Mouse (Mus musculus): ENCODE measurements around the gene Prkn. TPM values are rescaled to one million over a fixed set of nuclear protein-coding genes. Genes with fewer than 3 reads are reported as not detected.

The Prkn gene
- polyA plus RNA-seq, 1 experiment from 2014 or later = 0.96 TPM

GRCm38 (mm10) chr17:11741161-11741560, 901.0 kb downstream of the Prkn start:
- TF ChIP-seq CTCF (IDR thresholded peaks at IDR 0.05; ENCODE audit: low read depth) = no peak
- WGBS = 85% methylated on average over 5 of the region's 5 CpGs
- Histone ChIP-seq H3K4me3 (ENCODE audit: low read depth, low read length) (no peak overlapping the region), H3K27ac (ENCODE audit: low read depth, low read length) (no peak overlapping the region), H3K36me3 (ENCODE audit: control insufficient read depth, insufficient read depth) (no peaks in the 10 kb centered on the region), H3K4me2 (replicated peaks; ENCODE audit: low read depth) (no peak overlapping the region), H3K4me1 (replicated peaks; ENCODE audit: control insufficient read depth, insufficient read depth, low read length) (no peaks in the 10 kb centered on the region), H3K27me3 (replicated peaks; ENCODE audit: control insufficient read depth, insufficient read depth, low read length) (no peaks in the 10 kb centered on the region), H3K9me3 (ENCODE audit: control insufficient read depth) (no peaks in the 10 kb centered on the region), H3K9ac (ENCODE audit: low read depth, low read length) (no peak overlapping the region)
- ATAC-seq = no peak

- H3K27me3 ChIP-seq (replicated peaks; ENCODE audit: control insufficient read depth, insufficient read depth, low read length) = no peaks in the 10 kb centered on the region
- no peak overlapping the region for H3K27ac ChIP-seq (ENCODE audit: low read depth, low read length)
- 76% methylated on average over 2 of the region's 2 CpGs for WGBS
- no peak overlapping the region for H3K4me2 ChIP-seq (replicated peaks; ENCODE audit: low read depth)
- no peaks in the 10 kb centered on the region for H3K36me3 ChIP-seq (ENCODE audit: control insufficient read depth, insufficient read depth)
- no peaks in the 10 kb centered on the region for H3K4me1 ChIP-seq (replicated peaks; ENCODE audit: control insufficient read depth, insufficient read depth, low read length)
- H3K9ac ChIP-seq (ENCODE audit: low read depth, low read length) = no peak overlapping the region
- TF ChIP-seq CTCF (IDR thresholded peaks at IDR 0.05; ENCODE audit: low read depth) = no peak
- no peak overlapping the region for H3K4me3 ChIP-seq (ENCODE audit: low read depth, low read length)
- no peaks in the 10 kb centered on the region for H3K9me3 ChIP-seq (ENCODE audit: control insufficient read depth)
- ATAC-seq = no peak
These were observed 911.1 kb downstream of the Prkn start for GRCm38 (mm10) chr17:11751251-11751650.

GRCm38 (mm10) chr17:11752686-11753085, 912.5 kb downstream of the Prkn start:
- H3K36me3 ChIP-seq (ENCODE audit: control insufficient read depth, insufficient read depth) = no peaks in the 10 kb centered on the region
- no peak overlapping the region for H3K4me2 ChIP-seq (replicated peaks; ENCODE audit: low read depth)
- 40% methylated on average over 2 of the region's 2 CpGs for WGBS
- no peaks in the 10 kb centered on the region for H3K4me1 ChIP-seq (replicated peaks; ENCODE audit: control insufficient read depth, insufficient read depth, low read length)
- no peaks in the 10 kb centered on the region for H3K27me3 ChIP-seq (replicated peaks; ENCODE audit: control insufficient read depth, insufficient read depth, low read length)
- no peaks in the 10 kb centered on the region for H3K9me3 ChIP-seq (ENCODE audit: control insufficient read depth)
- H3K27ac ChIP-seq (ENCODE audit: low read depth, low read length) = no peak overlapping the region
- no peak overlapping the region for H3K9ac ChIP-seq (ENCODE audit: low read depth, low read length)
- H3K4me3 ChIP-seq (ENCODE audit: low read depth, low read length) = no peak overlapping the region
- TF ChIP-seq CTCF (IDR thresholded peaks at IDR 0.05; ENCODE audit: low read depth) = no peak
- ATAC-seq = no peak

GRCm38 (mm10) chr17:11765117-11765516, 924.9 kb downstream of the Prkn start:
- no peak for TF ChIP-seq CTCF (IDR thresholded peaks at IDR 0.05; ENCODE audit: low read depth)
- Histone ChIP-seq H3K4me3 (ENCODE audit: low read depth, low read length) (no peak overlapping the region), H3K4me1 (replicated peaks; ENCODE audit: control insufficient read depth, insufficient read depth, low read length) (no peaks in the 10 kb centered on the region), H3K36me3 (ENCODE audit: control insufficient read depth, insufficient read depth) (no peaks in the 10 kb centered on the region), H3K27ac (ENCODE audit: low read depth, low read length) (no peak overlapping the region), H3K9ac (ENCODE audit: low read depth, low read length) (no peak overlapping the region), H3K9me3 (ENCODE audit: control insufficient read depth) (no peaks in the 10 kb centered on the region), H3K4me2 (replicated peaks; ENCODE audit: low read depth) (no peak overlapping the region), H3K27me3 (replicated peaks; ENCODE audit: control insufficient read depth, insufficient read depth, low read length) (no peaks in the 10 kb centered on the region)
- 89% methylated on average over 3 of the region's 3 CpGs for WGBS
- ATAC-seq = no peak

- H3K4me3 ChIP-seq (ENCODE audit: low read depth, low read length) = no peak overlapping the region
- no peak overlapping the region for H3K27ac ChIP-seq (ENCODE audit: low read depth, low read length)
- H3K9me3 ChIP-seq (ENCODE audit: control insufficient read depth) = no peaks in the 10 kb centered on the region
- WGBS = 53% methylated on average over 2 of the region's 2 CpGs
- ATAC-seq = no peak
- H3K9ac ChIP-seq (ENCODE audit: low read depth, low read length) = no peak overlapping the region
- no peaks in the 10 kb centered on the region for H3K36me3 ChIP-seq (ENCODE audit: control insufficient read depth, insufficient read depth)
- no peak overlapping the region for H3K4me2 ChIP-seq (replicated peaks; ENCODE audit: low read depth)
- no peaks in the 10 kb centered on the region for H3K4me1 ChIP-seq (replicated peaks; ENCODE audit: control insufficient read depth, insufficient read depth, low read length)
- TF ChIP-seq CTCF (IDR thresholded peaks at IDR 0.05; ENCODE audit: low read depth) = no peak
- H3K27me3 ChIP-seq (replicated peaks; ENCODE audit: control insufficient read depth, insufficient read depth, low read length) = no peaks in the 10 kb centered on the region
These were observed 925.4 kb downstream of the Prkn start for GRCm38 (mm10) chr17:11765581-11765980.

- no peaks in the 10 kb centered on the region for H3K27me3 ChIP-seq (replicated peaks; ENCODE audit: control insufficient read depth, insufficient read depth, low read length)
- no peak overlapping the region for H3K9ac ChIP-seq (ENCODE audit: low read depth, low read length)
- no peak overlapping the region for H3K4me2 ChIP-seq (replicated peaks; ENCODE audit: low read depth)
- no peaks in the 10 kb centered on the region for H3K4me1 ChIP-seq (replicated peaks; ENCODE audit: control insufficient read depth, insufficient read depth, low read length)
- no peak for ATAC-seq
- no peak overlapping the region for H3K4me3 ChIP-seq (ENCODE audit: low read depth, low read length)
- H3K36me3 ChIP-seq (ENCODE audit: control insufficient read depth, insufficient read depth) = no peaks in the 10 kb centered on the region
- no peak overlapping the region for H3K27ac ChIP-seq (ENCODE audit: low read depth, low read length)
- no peaks in the 10 kb centered on the region for H3K9me3 ChIP-seq (ENCODE audit: control insufficient read depth)
- no peak for TF ChIP-seq CTCF (IDR thresholded peaks at IDR 0.05; ENCODE audit: low read depth)
- 59% methylated on average over 4 of the region's 4 CpGs for WGBS
These were observed 927.1 kb downstream of the Prkn start for GRCm38 (mm10) chr17:11767301-11767700.

- ATAC-seq = no peak
- H3K4me1 ChIP-seq (replicated peaks; ENCODE audit: control insufficient read depth, insufficient read depth, low read length) = no peaks in the 10 kb centered on the region
- 78% methylated on average over 4 of the region's 4 CpGs for WGBS
These were observed 928.2 kb downstream of the Prkn start for GRCm38 (mm10) chr17:11768345-11768744.

More at GRCm38 (mm10) chr17:11768345-11768744, 928.2 kb downstream of the Prkn start:
- no peaks in the 10 kb centered on the region for H3K36me3 ChIP-seq (ENCODE audit: control insufficient read depth, insufficient read depth)
- no peak overlapping the region for H3K9ac ChIP-seq (ENCODE audit: low read depth, low read length)
- TF ChIP-seq CTCF (IDR thresholded peaks at IDR 0.05; ENCODE audit: low read depth) = no peak
- H3K27me3 ChIP-seq (replicated peaks; ENCODE audit: control insufficient read depth, insufficient read depth, low read length) = no peaks in the 10 kb centered on the region
- H3K4me2 ChIP-seq (replicated peaks; ENCODE audit: low read depth) = no peak overlapping the region
- no peak overlapping the region for H3K4me3 ChIP-seq (ENCODE audit: low read depth, low read length)
- H3K9me3 ChIP-seq (ENCODE audit: control insufficient read depth) = no peaks in the 10 kb centered on the region
- H3K27ac ChIP-seq (ENCODE audit: low read depth, low read length) = no peak overlapping the region
